Mouse (Mus musculus) mesoderm, embryonic 11.5 days (tissue): Measurements from ENCODE around the gene Fam205a4.
"Not testable (repeated sequence)": the region's sequence is repeated elsewhere in the genome, so short reads cannot be mapped to it uniquely, and the experiment has no call there.

Experiments
- DNase-seq: peaks from one replicate; pipeline ENCODE4 v3.0.0-alpha.2; 2012; ENCODE audit warnings: low read depth, low spot score

The Fam205a4 gene

DNA sequence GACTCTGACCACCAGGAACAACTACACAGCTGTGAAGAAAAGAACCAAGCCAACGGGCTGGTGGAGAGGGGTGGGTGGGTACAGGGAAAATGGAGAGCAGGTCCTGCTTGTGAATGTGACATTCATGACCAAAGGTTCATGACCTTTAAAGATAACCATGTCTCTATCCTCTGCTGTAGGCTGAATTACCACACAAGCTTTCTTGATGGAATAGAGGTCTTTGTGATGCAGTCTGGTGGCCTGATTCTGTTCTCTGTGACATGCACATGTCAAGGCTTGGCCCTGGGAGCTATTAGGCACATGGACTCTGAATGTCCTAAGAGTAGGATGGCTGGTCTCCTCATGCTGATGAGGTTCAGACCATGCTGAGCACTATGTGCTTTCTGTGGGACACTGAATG is at the start of gene Fam205a4:
Fam205a4 (plus strand) TSS at position 301 of the 400 bp plus-strand sequence.
- not testable (repeated sequence) for DNase-seq

DNA sequence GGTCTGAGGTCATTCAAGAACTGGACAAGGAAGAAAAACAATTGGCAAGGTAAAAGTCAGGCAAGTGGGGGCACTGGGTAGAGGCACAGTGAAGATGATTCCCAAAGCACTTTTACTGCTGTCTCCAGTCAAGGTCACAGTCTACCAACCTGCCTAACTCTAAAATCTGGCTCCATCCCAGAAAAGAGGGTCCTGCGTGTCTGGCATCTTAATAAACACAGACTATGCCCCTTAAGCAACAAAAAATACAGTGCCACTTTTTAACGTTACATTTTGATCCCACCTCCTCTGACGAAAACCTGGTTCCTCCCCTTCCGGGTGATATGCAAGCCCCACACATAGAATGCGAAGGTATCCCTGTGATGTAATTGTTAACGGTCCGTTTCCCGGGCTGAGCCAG is 24.6 kb upstream of the Fam205a4 start, which contains the start of gene Gm20878:
Gm20878 (plus strand) TSS at position 301 of the 400 bp plus-strand sequence.
- DNase-seq: not testable (repeated sequence)
